Mouse (Mus musculus) bone marrow macrophage, adult 2 months (primary cell): ENCODE results near the gene Lypd6b.

Experiments used
- CTCF ChIP-seq: IDR thresholded peaks from 2 replicates; pipeline ENCODE4 v1.5.1; 2012; ENCODE audit warnings: low read depth, mild to moderate bottlenecking, low read length, moderate library complexity
- POLR2A ChIP-seq: IDR thresholded peaks from 2 replicates; pipeline ENCODE4 v1.6.1; 2012; ENCODE audit warnings: mild to moderate bottlenecking, low read depth, low read length, borderline replicate concordance

DNA sequence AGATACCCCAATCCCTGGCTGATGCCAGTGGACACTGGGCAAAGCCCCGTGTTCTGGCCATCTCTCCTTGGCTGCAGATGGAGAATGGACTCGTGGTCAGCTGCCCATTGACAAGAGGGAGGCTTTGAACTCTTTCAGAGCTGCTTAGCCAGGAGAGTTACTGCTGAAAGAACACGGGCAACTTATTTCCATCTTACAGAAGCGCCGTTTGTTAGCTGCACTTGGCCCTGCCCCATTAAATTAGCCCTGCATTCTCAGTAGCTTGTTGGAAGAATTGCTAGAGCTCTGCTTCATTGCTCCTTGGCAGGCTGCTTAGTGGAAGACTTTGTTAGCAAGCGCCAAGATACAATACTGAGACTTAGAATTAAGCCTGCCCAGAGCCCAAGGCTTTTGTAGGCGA is 81.6 kb downstream of the Lypd6b start:
- no peak for TF ChIP-seq POLR2A
- no peak for TF ChIP-seq CTCF
